Comparison of ENCODE assay signal across 9 mouse cellular contexts in the genomic region with DNA sequence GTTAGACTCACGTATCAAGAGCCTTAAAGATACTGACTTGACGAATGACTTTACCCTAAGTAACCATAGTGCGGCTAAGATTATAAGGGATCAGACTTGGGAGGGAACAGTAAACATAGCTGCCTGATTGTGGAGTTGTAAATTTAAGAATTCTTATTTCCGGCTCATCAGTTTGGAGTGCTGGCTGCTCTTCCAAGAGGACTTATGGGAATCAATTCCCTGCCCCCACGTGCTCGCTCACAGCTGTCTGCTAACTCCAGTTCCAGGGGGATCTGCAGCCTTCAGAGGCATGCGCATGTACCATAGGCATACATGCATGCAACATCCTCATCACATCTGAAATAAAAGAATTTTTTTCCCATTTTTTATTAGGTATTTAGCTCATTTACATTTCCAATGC.
"Had no signal": no experiment of that assay in that cellular context is flagged by ENCODE, and none has a peak within 500 bp of the region (broad histone marks: within the 10 kb centered on the region; RNA-seq: fewer than 3 reads in every experiment).

No protein-coding gene starts in this region.

- H3K27ac ChIP-seq: left cerebral cortex, adult 2 months; liver, embryonic 13.5 days had no signal

- H3K27me3 ChIP-seq: liver, embryonic 13.5 days had no signal

- H3K9me3 ChIP-seq: liver, embryonic 13.5 days had no signal

- DNase-seq: kidney, adult 2 months; layer of hippocampus, postnatal 36 days; liver, embryonic 13.5 days; lung, adult 2 months; lung, postnatal 14 days; lung, postnatal 4 days; midbrain, embryonic 14.5 days; thymus, postnatal 36 days had no signal

- H3K4me2 ChIP-seq: liver, embryonic 13.5 days had no signal

- H3K36me3 ChIP-seq: liver, embryonic 13.5 days had no signal

- H3K4me3 ChIP-seq: left cerebral cortex, adult 2 months; liver, embryonic 13.5 days had no signal

- H3K9ac ChIP-seq: liver, embryonic 13.5 days had no signal
